Mouse (Mus musculus) spleen, postnatal 36 days (tissue): ENCODE results near the gene Ssr2.
"Not testable (repeated sequence)": the region's sequence is repeated elsewhere in the genome, so short reads cannot be mapped to it uniquely, and the experiment has no call there.

Source experiments
- DNase-seq, 2 experiments: peaks; one replicate each; pipeline ENCODE4 v3.0.0; 2022; ENCODE audit warnings: low spot score in 2 of 2, mixed read lengths in 1 of 2

Ssr2 gene

GRCm38 (mm10) chr3:88563966-88564365 lies 11.7 kb upstream of the Ssr2 start:
- DNase-seq = no peak

- DNase-seq = no peak
These were observed 9.6 kb upstream of the Ssr2 start for GRCm38 (mm10) chr3:88566116-88566515.

GRCm38 (mm10) chr3:88566536-88567061 lies 9.1 kb upstream of the Ssr2 start:
- no peak for DNase-seq

- no peak for DNase-seq
These were observed 7.8 kb upstream of the Ssr2 start for GRCm38 (mm10) chr3:88567892-88568291.

- no peak for DNase-seq
These were observed 7.1 kb upstream of the Ssr2 start for GRCm38 (mm10) chr3:88568615-88569014.

GRCm38 (mm10) chr3:88569093-88569492 lies 6.6 kb upstream of the Ssr2 start:
- DNase-seq = no peak

GRCm38 (mm10) chr3:88569694-88570093 lies 6.0 kb upstream of the Ssr2 start:
- no peak for DNase-seq

- DNase-seq = no peak
These were observed 5.3 kb upstream of the Ssr2 start for GRCm38 (mm10) chr3:88570341-88570740.

GRCm38 (mm10) chr3:88571856-88572255 lies 3.8 kb upstream of the Ssr2 start:
- DNase-seq = no peak

- no peak for DNase-seq
These were observed 2.8 kb upstream of the Ssr2 start for GRCm38 (mm10) chr3:88572835-88573234.

- DNase-seq = no peak
These were observed 1.9 kb upstream of the Ssr2 start for GRCm38 (mm10) chr3:88573810-88574209.

GRCm38 (mm10) chr3:88577846-88578245 lies 2.2 kb downstream of the Ssr2 start:
- not testable (repeated sequence) for DNase-seq

GRCm38 (mm10) chr3:88578498-88579424 lies 3.1 kb downstream of the Ssr2 start:
- no peak for DNase-seq

GRCm38 (mm10) chr3:88579454-88580117 lies 3.9 kb downstream of the Ssr2 start:
- peak; percentile 77 to 82 for DNase-seq

GRCm38 (mm10) chr3:88585769-88586168 lies 10.1 kb downstream of the Ssr2 start:
- DNase-seq = no peak

GRCm38 (mm10) chr3:88586640-88587039 lies 11.0 kb downstream of the Ssr2 start:
- DNase-seq = no peak

- no peak for DNase-seq
These were observed 14.6 kb downstream of the Ssr2 start for GRCm38 (mm10) chr3:88590246-88590645.

- no peak for DNase-seq
These were observed 15.4 kb downstream of the Ssr2 start for GRCm38 (mm10) chr3:88591044-88591443.

- DNase-seq = peak; percentile 56 to 75
These were observed 16.5 kb downstream of the Ssr2 start for GRCm38 (mm10) chr3:88591950-88592731.

- DNase-seq = peak; percentile 72 to 73
These were observed 17.4 kb downstream of the Ssr2 start for GRCm38 (mm10) chr3:88592942-88593576.

- DNase-seq = no peak
These were observed 18.4 kb downstream of the Ssr2 start for GRCm38 (mm10) chr3:88593893-88594580.
